Mouse (Mus musculus): ENCODE results near the gene Fpr1.

DNA sequence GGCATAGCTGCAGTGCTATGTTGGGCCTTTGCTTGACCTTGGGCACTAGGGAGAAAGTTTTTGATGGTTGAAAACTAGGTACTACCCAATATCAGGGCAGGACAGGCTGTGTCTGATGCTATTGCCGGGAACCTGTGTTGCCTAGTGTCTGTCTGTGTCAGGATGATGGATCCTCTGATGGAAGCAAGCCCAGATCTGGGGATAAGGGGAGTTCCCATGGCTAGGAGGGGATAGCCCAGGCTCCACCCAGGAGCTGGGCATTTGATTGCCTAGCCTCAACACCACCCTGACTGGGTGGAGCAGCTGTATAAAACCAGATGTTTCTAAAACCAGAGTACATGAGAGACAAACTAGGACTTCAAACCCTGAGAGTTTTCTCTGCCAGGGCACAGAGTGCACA lies 27.1 kb downstream of the Fpr1 start:
- TF ChIP-seq CTCF (IDR thresholded peaks at IDR 0.05; ENCODE audit: borderline replicate concordance, insufficient read depth, low read depth, low read length), result no peak
- TF ChIP-seq POLR2A (IDR thresholded peaks at IDR 0.05; ENCODE audit: borderline replicate concordance, insufficient read depth, low read length), result no peak
